Mouse (Mus musculus) liver (tissue): ENCODE measurements around the gene Tk1.
"Not testable (repeated sequence)": the region's sequence is repeated elsewhere in the genome, so short reads cannot be mapped to it uniquely, and the experiment has no call there.

Experiments used
- DNase-seq: peaks from one replicate; pipeline ENCODE4 v3.0.0-alpha.2; 2020; ENCODE audit warnings: mixed read lengths

Gene Tk1

DNA sequence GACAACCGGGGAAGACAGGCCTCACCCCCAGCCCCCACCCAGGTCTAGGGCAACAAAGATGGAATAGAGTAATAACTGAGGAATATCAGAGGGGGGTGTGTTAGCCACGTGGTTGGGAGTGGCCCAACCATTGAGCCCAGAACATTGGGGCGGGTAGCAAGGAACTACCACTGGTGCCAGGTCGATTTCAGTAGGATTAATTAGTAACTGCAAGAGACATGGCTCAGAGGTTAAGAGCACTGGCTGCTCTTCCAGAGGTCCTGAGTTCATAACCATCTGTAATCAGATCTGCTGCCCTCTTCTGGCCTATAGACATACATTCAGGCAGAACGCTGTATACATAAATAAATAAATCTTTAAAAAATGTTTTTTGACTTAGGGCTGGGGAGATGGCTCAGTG is 20.7 kb upstream of the Tk1 start:
- no peak for DNase-seq

DNA sequence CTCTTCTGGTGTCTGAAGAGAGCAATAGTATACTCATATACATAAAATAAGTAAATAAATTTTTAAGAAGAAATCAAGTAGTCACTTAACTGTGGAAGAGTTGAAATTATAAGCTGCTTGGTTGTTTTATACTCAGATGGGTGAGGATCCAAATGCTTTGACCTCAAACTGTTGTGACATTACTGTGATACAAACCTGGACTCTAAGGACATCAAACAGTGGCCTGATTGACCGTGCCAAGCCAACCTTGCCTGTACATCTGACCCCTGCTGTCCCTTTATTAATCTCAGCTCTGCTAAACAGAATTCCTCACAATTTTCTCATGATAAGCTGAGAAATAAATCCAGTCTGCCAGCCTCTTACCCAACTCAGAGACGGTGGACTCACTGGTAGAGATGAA is 19.8 kb upstream of the Tk1 start:
- DNase-seq = no peak

DNA sequence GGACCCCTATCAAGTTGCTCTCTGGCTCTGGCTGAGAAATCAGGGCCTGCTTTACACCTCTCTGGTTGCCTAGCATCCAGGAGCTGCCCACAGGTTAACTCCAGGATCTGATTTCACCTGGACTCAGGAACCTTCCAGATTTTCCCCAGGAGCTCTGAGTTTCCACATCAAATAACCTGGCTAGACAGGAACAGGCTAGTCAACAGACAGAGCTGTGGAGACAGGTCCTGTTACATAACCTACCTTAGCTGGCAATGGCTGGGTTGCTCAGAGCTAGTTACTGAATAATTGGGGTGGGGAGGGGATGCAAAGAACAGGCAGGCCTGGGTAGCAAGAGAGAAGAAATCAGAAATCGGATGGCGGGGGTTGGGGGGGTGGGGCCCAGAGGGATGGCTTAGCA is 19.1 kb upstream of the Tk1 start:
- no peak for DNase-seq

DNA sequence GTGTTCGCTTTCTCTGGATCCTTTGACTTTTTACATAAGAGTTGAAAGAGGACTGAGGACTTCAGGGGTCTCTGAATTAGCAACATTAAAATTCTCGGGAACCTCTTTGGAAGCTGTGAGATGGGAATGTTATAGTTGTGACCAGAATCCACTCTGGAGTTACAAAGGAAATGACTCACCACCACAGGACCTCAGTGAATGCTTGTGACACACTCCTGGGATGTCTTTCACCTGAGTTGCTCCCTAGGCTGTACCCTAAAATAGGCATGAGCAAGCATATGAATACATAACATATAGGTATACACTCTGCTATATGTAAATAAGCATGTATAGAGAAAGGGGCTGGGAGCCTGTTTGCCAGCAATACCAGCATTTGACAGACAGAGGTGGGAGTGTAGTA is 17.5 kb upstream of the Tk1 start:
- no peak for DNase-seq

DNA sequence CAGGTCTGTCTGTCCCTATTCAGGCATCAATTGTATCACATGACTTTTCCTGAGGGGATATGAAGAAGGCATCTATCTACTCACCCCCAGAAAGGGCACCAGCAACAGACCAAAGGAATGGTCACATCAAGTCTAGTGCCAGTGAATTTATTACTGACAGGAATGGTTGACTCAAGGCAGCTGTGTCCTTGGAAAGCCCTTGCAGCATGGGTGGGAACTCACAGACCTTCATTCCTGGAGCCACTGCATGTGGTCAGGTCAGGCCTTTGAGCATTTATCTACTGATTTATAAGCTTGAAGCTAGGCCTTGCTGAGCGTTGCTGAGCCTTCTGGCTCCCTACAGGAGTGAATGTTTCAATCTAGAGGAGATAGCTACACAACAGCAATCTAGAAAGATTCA is 15.0 kb upstream of the Tk1 start:
- DNase-seq = no peak

DNA sequence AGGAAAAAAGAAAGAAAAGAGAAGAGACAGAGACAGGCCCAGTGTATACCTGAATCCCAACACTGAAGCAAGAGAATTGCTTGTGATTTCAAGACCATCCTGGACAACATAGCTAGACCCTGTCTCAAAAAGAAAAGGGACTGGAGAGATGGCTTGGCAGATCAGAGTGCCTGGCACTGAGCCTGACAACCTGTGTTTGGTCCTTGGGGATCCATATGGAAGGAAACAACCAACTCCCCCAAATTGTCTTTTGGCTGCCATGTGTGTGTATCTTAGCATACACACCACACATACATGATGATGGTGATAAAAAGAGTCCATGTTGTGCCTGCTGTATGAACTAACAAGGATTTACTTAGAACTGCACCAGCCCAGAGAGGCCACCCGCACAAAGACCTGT is 13.1 kb upstream of the Tk1 start:
- DNase-seq = no peak

DNA sequence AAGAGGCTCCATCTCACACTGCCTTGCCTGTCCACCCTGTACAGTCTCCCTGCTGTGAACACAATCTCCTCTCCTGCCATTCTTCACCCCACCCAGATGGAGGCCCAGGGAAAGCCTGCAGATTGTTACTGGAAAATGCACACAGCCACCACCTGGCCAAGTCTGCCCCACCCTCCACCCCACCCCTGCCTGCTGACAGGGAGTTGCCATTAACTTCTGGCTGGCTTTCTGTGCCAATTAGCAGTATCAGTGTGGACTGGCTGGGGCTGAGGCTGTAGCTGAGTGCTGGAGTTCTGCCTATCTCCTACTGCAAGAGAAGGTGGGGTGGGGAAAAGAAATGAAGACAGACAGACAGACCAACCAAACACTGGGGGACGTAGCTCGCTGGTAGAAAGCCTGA is 12.7 kb upstream of the Tk1 start:
- DNase-seq = peak; percentile 90

DNA sequence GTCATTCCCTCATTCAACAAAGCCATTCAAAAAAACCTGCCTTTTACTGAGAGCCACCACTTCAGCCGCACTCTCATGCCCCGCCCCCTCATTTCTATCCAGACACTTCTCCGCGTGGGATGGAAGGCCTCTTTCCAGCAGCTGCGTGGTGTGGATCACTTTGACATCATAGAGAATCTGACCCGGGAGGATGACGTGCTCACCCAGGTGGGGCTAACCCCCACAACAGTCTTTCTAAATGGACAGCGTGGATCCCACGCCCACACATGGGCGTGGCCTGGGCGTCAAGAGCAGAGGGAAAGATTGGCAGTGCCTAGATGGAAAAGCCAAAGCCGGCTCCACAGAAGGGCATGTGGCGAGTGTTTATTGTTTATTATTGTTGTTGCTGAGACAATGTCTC is 10.4 kb upstream of the Tk1 start:
- peak; percentile 80 for DNase-seq

DNA sequence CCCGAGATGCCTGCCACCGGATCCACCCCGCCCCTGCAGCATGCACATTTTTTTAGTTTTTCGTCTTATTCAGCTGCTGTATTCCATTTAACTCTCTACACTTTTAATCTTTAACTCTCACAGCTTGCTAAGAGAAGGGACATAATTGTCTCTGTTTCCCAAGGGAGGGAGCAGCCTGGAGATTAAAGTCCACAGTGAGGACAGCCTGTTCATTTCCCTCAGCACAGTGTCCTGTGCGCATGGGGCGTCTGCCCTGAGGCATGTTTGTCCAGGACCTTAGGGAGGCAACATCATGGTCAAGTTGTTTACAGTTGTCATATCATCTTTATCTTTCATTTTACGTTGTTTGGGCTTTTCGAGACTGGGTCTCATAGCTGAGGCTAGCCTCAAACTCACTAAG is 8.2 kb upstream of the Tk1 start:
- no peak for DNase-seq

DNA sequence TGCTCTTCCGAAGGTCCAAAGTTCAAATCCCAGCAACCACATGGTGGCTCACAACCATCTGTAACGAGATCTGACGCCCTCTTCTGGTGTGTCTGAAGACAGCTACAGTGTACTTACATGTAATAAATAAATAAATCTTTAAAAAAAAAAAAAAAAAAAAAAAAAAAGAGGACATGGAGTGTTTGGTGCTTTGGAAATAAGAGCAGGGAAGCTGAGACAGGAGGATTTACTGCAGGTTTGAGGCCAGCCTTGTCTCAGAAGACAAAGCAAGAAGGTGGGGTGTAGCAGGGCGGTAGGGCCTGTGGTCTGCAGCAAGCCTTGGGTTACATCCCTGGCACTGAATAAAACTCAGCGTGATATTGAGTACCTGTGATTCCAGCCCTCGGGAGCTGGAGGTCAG is 7.6 kb upstream of the Tk1 start:
- DNase-seq = not testable (repeated sequence)

DNA sequence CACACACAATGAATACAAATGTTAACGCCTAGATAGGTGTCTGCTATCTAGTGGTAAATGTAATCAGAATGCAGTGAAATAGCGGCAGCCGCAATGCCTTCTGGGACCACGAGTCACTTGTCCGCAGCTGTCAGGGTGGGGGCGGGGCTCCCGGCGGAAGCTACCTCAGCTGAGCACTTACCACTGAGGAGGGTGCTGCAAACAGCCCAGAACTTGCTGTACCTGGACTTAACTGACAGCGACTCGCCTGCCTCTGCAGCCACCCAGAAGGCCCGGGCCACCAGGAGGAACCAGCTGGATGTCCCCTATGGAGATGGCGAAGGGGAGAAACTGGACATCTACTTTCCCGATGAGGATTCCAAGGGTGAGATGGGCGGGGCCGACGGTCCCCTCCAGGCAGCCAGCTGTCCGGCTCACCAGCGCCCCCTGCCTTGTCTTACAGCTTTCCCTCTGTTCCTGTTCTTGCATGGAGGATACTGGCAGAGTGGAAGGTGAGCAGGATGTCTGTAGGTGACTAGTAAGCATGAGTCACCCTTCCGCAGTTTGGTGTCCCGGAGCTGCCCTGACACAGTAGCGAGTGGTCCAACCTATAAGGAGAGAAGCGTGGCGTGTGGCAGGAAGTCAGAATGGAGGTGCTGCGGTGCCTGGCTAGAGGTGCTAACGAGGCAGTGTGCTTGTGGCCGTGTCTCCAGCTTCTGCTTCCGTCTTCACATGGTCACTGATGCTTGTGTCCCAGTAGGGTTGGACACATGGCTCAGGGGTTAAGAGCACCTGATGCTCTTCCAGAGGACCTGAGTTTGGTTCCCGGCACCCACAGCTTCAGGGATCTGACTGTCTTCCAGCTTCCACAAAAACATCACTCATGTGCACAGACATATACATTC is 6.4 kb upstream of the Tk1 start:
- DNase-seq = peak; percentile 96

DNA sequence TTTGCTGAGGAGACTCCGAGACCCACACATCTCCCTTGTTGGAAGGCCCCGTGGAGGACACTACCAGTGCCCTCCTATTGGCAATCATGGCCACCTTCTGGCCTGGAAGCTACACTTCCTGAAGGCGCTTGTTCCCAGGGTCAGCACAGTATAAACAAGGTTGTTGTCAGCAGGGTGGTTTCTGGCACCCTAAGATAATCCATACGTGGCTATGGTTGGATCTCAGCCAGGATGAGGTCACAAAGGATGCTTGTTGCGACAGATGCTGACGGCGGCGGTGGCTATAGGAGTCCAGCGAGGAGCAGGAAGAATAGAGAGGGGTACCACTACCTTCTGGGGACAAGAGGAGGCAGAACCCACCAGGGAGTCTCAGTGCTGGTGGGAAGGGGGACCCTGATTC is 4.5 kb upstream of the Tk1 start:
- peak; percentile 40 for DNase-seq

DNA sequence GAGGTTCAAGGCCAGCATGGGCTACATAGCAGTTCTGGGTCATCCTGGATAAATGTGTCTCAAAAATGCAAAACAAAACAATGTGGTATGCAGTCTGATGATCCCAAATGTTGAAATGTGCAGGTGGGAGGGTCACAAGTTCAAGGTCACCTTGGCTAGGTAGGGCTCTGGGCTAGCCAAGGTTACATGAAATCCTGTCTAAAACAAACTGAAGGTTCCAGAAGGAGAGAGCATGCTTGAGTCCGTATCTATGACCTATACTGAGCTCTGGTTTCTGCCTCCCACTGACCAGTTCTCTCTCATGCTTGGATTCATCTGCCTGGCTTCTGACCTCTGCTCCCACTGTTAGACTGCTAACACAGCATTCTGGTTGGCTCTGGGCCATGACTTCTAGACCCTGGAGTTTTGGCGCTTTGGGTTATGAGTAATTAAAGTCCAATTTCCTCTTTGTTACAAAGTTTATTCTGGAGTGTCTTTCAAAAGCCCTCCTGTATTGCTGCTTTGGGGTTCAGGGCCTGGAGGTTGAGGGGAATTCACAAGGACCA is 3.9 kb upstream of the Tk1 start:
- peak; percentile 21 for DNase-seq

DNA sequence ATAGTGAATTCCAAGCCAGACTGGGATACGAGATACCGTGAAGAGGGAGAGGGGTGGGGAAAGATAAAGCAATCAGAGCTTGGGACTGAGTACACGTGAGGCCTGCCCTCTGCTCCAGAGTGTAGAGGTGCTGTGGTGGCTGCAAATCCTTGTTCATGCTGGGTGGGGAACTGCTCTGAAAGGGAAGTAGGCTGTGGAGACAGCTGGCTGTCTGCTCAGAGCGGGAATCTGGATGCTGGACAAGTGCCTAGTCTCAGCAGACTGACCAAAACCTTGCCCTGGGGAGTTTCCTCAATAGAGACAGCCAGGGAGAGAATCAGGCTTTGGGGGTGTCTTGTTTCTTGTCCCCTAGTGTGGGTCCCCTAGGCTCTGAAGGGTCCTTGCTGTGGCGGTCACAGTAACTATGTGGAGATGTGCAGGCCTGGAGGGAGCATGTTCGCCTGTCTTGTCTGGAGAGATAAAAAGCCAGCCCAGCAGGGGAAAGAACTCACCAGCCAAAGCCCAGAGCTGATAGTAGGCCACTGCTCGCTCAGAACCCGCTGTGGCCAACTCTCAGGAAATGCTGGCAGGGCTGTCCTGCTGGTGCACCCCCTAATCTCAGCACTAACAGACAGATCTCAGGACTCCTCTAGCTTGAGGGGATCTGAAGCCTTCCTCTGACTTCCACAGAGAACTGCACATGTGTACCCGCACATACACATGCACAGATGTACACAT is 3.2 kb upstream of the Tk1 start:
- DNase-seq = peak; percentile 70

DNA sequence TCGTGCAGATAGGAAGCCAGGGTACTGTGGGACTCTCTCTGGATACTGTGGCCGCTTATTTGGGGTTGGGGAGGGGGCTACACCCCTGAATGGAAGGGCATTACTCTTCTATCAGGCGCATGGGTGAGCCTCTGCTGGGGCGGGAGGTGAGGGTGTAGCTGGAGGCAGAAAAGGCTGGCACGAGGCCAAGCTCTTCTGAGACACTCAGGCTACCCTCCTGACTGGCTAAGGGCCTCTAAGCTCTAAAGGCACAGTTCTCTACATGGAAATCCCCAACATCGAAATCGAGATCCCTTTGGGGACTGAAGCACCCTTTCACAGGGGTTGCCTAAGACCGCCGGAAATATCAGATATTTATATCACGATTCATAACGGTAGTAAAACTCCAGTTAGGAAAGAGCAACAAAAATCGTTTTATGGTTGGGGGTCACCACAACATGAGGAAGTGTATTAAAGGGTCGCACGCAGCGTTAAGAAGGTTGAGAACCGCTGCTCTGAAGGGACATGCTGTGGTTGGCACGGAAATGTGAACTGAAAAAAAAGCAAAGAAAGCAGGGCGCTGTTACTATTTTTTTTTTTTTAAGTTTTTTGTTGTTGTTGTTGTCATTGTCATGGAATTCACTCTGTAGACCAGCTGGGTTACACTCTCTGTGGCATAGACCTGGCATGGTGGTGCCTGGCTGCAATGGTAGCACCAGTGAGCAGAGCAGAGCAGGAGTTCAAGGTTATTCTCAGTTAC is 2.4 kb upstream of the Tk1 start:
- peak; percentile 59 for DNase-seq

DNA sequence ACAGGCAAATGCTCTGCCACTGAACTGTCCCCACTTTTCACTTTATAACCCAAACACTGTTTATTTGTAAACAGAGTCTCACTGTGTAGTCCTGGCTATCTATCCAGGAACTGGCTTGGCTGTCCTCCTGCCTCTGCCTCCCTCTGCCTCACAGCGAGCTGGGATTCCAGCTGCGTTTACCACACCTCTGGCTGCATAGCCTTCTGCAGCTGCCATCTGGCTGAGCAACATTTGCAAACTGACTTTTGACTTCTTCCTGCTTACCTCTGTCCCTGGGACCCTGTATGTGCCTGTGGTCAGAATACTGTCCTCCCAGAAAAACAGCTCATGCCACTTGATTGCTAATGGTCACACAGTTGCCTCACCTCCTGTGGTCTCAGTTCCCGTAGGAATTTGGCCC is 1.5 kb upstream of the Tk1 start:
- DNase-seq = no peak

DNA sequence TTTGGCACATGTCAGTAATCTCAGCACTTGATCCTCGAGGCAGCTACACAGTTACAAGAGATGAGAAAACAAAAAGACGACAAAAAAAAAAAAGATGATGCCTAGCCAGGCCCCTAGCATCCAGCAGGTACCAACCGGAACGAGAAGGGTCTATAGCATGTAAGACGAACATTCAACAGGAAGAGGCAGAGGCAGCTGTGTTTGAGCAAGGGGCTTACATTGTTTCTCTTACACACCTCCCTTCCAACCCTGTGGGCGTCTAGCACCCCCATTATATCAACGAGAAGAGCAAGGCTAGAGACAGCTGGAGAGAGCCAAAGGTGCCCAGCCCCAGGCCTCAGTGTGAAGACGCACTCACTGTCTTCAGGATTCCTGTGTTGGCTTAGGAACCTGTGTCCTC is 1.0 kb upstream of the Tk1 start:
- no peak for DNase-seq

DNA sequence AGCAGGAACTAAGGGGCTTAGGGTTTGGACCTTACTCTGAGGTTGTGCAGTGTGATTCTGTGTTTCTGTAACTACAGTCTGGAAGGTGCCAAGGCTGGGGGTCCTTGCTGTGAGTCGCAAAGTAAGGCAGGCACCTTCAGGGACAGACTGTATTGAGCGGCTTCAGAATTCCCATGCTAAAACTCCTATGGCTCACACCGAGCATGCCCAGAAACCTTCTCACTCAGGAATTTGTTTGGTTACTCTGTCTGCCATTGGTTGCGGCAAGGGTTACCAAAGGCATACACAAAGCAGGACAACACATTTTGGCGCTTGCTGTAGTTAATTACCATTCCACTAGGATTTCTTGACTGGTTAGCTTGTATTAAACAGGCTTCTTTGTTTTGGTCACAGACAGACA is 272 bp upstream of the Tk1 start:
- DNase-seq = peak; percentile 17

DNA sequence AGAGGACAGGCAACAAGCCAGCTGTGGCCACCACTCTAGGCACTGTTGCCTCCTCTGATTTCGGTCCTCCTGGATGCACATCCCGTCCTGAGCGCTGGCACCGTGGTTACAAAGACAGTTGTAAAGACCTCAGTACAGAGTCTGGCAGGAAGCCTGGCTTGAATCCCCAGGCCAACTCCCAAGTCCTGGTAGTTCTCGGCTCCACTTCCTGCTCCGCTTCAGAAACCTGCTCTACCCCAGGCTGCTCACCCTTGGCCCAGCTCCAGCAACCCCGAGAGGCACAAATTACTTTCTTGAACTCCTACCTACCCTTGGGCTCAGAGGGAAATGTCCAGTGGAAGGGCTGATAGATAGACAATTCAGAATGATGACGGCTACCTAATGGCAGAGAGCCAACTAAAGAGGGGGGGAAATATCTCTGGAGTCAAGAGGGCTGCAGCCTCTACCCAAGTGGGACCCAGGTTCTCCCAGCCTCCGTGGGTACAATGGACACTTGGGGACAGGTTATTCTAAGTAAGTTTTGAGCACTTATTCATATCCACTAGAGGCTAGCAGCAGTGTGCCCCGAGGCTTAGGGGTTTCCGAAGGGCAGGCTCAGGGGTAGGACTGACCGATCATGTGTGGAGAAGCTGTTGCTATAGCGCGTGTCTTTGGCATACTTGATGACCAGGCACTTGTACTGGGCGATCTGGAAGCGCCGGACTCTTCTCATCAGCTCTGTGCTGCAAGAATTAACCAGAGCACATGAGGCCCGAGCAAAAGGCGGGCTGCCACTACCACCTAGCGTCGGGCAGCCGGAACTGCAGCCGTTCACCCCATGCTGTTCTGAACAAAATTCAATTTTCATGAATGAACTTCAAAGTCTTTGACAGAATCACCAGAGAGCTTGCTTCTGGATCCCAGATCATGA is 1.6 kb downstream of the Tk1 start:
- peak; percentile 86 for DNase-seq

DNA sequence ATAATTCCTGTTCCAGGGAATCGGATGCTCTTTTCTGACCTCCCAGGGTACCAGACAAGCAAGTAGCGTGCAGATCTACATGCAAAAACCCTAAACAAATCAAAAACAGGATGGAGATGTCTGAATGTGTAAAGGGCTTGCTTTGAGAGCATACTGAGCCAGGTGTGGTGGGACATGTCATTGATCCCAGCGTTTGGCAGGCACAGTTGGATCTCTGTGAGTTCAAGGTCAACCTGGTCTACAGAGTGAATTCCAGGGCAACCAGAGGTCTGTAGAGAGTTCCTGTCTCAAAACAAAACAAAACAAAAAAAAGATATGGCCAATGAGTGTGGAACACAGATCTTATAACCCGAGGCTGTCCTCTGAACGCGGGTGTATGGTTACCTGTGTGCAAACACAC is 2.5 kb downstream of the Tk1 start:
- no peak for DNase-seq

DNA sequence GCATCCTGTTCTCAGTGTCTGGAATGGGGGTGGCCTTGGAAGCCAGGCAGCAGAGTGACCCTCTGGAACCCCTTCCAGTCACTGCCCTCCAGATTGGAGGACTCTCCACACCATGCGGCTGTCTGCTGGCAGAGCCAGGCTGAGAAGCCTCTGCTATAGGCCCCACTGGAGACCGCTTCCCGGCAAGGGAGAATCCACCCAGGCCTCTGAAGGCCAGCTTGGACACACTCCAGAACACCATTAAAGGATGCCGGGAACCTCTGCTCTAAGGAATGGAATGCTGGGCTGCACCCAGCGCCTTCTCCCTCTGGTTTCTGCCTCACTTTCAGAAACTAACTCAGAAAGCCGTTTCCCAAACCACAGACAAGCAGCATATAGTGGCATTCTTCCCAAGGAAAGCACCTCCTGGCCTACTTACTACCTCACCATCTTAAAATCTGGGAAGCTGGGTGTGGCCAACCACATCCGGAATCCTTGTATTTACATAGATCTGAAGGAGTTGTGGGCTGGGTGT is 3.1 kb downstream of the Tk1 start:
- no peak for DNase-seq

DNA sequence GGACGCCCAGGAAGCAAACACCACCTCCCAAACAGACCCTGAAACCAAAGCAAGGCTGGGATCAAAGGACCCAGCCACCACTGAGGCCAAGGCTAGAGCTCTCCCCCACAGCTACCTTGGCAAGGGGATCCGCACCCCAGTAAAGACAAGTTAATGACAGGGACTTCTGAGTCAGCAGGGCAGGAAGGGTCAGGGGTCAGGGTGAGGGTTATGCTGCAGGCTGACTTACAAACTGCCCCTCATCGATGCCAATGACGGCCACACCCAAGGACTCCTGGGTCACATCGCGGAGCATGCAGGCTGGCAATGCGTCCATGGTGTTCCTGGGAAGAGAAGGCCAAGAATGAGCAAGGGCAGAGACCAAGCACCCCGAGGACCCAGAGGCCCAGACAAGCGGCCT is 4.0 kb downstream of the Tk1 start:
- no peak for DNase-seq
